Mouse (Mus musculus) embryonic fibroblast, embryonic 13.5 days (primary cell): ENCODE measurements at regions not wholly inside any gene's neighbourhood (a gene's known extent, or its start where the extent isn't known, plus 50 kb on each side); places are given as distances from the start of the nearest gene placed in this dataset.

Source experiments
- H3K27ac ChIP-seq: 2 replicates; pipeline ENCODE4 v1.5.1; 2012; ENCODE audit warnings: low read length, control low read depth, inconsistent platforms; ENCODE audit not compliant: insufficient read depth
- H3K4me1 ChIP-seq: 2 replicates; pipeline ENCODE4 v1.6.1; 2011; ENCODE audit warnings: low read length; ENCODE audit not compliant: control insufficient read depth, insufficient read depth
- H3K4me3 ChIP-seq: 2 replicates; pipeline ENCODE4 v1.5.1; 2011; ENCODE audit warnings: mild to moderate bottlenecking, control low read depth, low read length; ENCODE audit not compliant: insufficient read depth
- CTCF ChIP-seq: IDR thresholded peaks from 2 replicates; pipeline ENCODE4 v1.5.1; 2011; ENCODE audit warnings: mild to moderate bottlenecking, control low read depth, low read length, moderate library complexity, borderline replicate concordance; ENCODE audit not compliant: insufficient read depth
- POLR2A ChIP-seq: IDR thresholded peaks from 2 replicates; pipeline ENCODE4 v1.6.1; 2011; ENCODE audit warnings: low read depth, mild to moderate bottlenecking, control low read depth, low read length, moderate library complexity

DNA sequence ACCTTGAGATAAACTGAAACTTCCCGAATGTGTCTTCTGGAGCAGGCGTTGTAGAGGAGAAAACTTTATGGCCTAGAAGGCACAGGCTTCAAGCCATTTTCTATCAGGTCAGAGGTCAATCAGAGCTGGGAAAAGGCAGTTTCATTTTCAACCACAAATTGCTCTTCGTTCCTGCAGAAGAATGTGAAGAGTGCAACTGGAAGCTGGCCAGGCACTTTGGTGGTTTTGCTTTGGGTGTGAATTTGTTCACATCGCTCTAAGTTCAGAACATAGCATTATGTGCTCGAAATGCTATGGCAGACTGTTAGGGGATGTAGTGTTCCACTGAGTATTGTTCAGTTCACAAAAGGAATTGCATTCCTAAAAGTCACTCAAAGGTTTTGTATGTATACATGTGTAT is 220.9 kb upstream of the Rgmb start:
- no peak for TF ChIP-seq CTCF
- TF ChIP-seq POLR2A, result no peak
- H3K27ac ChIP-seq, result peak overlapping the region; percentile 61
- peaks cover 3% of the 10 kb centered on the region for H3K4me1 ChIP-seq
- no peak overlapping the region for H3K4me3 ChIP-seq

DNA sequence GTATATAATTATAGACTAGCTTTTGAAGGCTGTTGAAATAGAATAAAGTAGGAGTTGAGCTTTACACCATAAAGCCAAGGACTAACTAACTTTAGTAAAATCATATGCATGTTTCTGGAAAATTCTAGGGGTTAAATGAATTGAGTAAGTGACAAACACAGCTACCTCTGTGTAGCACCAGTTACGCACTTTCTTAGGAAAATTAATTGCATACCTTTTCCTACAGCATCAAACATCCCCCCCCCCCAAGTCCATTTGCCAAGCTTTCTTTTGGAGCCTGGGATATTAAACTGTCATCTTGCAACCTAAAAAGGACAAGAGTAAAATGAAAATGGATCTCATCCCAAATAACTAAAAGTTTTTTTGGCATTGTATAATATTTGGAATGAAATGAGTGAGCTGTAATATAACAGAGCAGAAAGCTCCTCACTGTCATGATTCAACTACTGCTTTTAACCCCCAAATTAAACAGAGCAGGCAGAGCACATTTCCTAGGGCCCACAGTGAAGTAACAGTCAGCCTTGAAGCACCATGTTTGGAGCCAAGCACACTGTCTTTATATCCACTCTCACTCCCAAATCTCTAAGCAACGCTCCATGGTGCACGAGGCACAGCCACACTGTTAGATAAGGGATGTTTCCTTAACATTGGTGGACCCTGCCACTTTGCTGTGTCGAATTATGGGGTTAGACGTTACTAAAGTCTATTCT is 210.9 kb upstream of the Rgmb start:
- H3K27ac ChIP-seq, result no peak overlapping the region
- H3K4me3 ChIP-seq, result no peak overlapping the region
- TF ChIP-seq CTCF (no peak), POLR2A (no peak)

DNA sequence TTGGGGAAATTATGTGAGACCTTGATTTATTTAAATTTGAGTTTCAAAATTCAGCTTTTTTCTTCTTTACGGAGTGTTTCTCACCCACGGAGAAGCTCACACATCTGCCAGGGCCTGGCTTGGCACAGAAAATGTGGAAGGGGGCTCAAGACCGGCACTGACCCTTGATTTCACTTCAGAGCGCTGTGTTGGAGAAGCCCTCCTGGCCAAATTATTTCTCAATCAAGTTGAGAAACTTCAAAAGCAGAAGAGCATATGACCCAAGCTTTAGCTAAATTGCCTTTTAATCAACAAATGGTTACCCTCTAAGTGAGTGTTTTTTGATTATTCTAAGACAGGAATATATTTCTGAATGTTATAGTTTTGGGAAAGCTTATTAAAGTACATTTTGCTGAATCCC is 197.2 kb upstream of the Rgmb start:
- no peak overlapping the region for H3K4me3 ChIP-seq
- no peak overlapping the region for H3K27ac ChIP-seq
- no peak for TF ChIP-seq CTCF
- TF ChIP-seq POLR2A, result no peak
- no peaks in the 10 kb centered on the region for H3K4me1 ChIP-seq

More for the DNA sequence above, 210.9 kb upstream of the Rgmb start:
- no peaks in the 10 kb centered on the region for H3K4me1 ChIP-seq

DNA sequence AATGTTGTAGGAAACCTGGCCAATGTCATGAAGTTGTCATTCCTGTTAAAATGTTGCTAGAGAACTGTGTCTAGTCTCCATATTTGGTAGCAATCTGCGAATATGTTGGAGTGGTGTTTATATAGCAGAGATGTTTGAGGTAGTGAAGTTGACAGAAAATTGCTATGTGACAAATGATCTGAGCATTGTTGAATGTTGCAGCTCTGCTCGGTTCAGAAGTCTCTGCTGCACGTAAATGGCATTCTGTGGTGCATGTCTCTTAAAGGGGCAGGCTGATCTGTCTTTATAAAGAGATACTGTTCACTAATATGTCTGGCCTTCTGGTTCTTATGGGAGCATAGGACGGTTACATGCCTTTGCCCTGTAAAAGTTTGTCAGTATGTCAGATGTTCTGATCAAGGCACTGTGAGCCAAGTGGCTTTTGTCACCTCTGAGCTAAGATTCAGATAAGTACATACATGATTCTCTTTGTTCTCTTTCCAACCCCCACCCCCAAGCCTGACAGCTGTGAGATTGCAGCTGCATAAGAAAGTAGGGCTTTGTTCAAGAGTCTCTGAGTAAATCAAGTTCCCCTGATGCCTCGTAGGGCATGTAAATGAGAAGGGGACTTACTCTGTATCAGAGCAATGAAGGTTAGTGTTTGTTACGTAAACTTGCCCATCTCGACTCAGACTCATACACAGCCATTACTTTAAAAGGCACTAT is 174.2 kb upstream of the Rgmb start:
- Histone ChIP-seq H3K4me3 (no peak overlapping the region), H3K4me1 (no peaks in the 10 kb centered on the region), H3K27ac (no peak overlapping the region)
- TF ChIP-seq POLR2A (no peak), CTCF (no peak)

DNA sequence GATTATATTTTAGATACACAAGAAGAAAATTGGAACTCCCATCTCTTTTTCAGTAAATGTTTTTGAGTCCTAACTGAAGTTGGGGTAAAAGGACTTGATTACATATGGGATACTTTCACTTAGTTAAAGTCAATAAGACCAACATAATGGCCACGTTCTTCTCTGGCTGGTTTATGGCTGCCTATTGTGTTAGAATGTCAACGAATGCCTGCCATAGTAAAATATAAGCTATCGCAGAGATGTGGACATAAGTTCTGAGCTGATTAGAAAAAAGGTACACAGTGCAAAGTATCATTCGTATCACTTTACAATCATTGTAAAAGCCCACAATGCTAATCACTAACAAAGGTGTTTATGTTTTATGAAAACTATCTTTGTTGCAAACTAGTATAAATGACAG is 173.2 kb upstream of the Rgmb start:
- H3K27ac ChIP-seq, result no peak overlapping the region
- no peak for TF ChIP-seq POLR2A
- TF ChIP-seq CTCF, result no peak
- no peak overlapping the region for H3K4me3 ChIP-seq
- no peaks in the 10 kb centered on the region for H3K4me1 ChIP-seq

DNA sequence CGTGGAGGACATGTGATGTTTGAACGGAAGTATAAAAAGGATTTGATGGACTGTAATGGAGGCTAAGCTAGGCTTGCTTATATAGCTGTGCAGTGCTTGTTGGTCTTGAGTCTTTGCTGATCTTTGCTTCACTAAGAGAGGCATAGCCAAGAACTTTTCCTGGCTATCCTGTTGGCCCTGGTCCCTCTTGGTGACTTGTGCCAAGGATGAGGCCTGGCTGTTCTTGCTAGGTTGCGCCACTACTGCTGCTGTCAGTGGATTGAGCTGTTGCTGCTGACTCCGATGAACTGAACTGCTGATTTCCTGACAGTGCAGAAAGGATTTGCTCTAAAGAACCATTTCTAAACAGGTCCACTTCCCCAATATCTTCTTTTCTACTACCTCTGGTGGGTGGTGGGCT is 167.9 kb upstream of the Rgmb start:
- no peak overlapping the region for H3K27ac ChIP-seq
- 0 out of 2 replicates have a peak, but pooled peaks cover 1% of the 10 kb centered on the region for H3K4me1 ChIP-seq
- TF ChIP-seq POLR2A (no peak), CTCF (no peak)
- H3K4me3 ChIP-seq, result no peak overlapping the region

DNA sequence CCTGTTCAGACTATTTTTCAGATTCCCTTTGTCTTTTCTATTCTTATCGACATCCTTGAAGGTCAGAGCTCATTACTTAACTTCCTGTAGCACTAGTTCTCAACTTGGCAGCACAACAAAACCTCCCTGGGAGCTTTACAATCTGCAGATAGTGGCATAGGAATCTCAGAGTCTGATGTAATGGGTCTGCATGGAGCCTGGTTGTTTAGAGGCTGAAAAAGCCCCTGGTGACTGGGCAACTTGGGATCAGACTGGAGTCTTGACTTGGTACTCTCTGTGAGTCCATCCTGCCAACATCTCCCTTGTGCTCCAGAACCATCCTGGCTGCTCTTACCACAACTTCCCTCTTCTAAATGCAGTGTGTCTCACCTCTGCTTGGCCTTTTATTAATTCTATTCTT is 166.4 kb upstream of the Rgmb start:
- no peak overlapping the region for H3K27ac ChIP-seq
- H3K4me1 ChIP-seq, result 0 out of 2 replicates have a peak, but pooled peaks cover 3% of the 10 kb centered on the region
- TF ChIP-seq CTCF (no peak), POLR2A (no peak)
- H3K4me3 ChIP-seq, result no peak overlapping the region

DNA sequence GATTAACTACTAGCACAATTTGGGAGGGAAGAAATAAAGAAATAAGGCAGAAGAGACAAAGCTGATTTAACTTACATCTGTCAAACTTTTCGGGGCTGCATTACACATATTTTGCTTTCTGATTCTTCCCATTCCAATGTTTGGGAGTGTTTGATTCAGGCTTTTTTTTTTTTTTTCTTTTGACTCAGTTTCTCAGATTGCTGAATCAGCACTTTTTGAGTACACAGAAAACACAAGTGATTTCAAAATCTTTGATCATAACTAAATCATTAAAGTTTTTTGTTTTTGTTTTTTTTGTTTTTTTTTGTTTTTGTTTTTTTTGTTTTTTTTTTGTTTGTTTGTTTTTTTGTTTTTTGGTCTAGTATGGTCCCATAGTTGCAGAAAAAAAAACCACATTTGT is 164.7 kb upstream of the Rgmb start:
- H3K4me1 ChIP-seq, result 0 out of 2 replicates have a peak, but pooled peaks cover 3% of the 10 kb centered on the region
- TF ChIP-seq POLR2A (no peak), CTCF (no peak)
- no peak overlapping the region for H3K4me3 ChIP-seq
- no peak overlapping the region for H3K27ac ChIP-seq

DNA sequence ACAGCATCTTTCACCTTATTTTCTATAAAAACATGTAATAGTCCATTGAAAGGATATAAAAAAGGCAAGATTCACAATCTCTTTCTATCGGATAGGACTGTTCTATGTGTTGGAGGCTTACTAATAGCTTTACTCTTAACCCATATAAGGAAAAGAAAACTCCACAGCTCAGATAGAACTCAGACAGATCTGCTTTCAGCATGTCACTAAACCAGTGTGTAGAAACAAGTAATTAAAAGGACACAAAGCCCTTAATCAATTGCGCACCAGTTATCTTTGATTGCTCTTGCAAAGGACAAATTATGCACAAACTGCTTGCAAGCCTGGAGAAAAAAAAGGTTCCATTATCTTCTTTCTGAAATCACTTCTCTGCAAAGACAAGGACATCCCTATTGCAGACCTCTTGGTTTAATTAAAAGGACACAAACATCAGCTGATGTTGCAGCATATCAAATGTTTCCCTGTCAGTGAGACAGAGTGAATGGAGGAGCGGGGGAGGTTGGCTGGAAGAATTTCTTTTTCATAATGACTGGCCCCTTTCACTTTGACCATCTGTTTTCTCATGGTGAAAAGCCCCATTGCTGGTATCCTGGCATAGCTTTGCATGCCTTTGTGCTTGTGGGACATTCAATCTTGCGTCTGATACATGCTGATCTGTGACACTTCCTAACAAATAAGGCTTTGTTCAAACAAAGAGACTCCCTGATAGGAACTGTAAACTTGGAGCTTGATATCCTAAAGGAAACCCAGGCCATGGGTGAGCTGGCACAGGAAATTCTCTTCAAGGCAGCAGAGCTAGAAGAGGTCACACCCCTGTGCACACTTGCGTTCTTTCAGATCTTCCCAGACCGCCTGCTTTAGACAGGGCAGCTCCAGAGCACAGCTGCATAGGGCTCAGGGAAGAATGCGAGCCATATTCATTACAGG is 162.8 kb upstream of the Rgmb start:
- 0 out of 2 replicates have a peak, but pooled peaks cover 3% of the 10 kb centered on the region for H3K4me1 ChIP-seq
- no peak for TF ChIP-seq POLR2A
- TF ChIP-seq CTCF, result no peak
- H3K4me3 ChIP-seq, result no peak overlapping the region
- no peak overlapping the region for H3K27ac ChIP-seq
